Mouse (Mus musculus) thymus, adult 2 months (tissue): ENCODE results near the gene Cenpf. TPM values are rescaled to one million over a fixed set of nuclear protein-coding genes. Genes with fewer than 3 reads are reported as not detected.

Experiments used
- DNase-seq: peaks from one replicate; pipeline ENCODE4 v3.0.0; 2021
- H3K27ac ChIP-seq: fragments of 200-500 bp; 2 replicates; pipeline ENCODE4 v1.5.1; 2012; ENCODE audit warnings: low read length, control low read depth; ENCODE audit not compliant: control insufficient read depth, insufficient read depth
- H3K27me3 ChIP-seq: fragments of 200-500 bp; 2 replicates; pipeline ENCODE4 v1.6.1; 2012; ENCODE audit warnings: mild to moderate bottlenecking, low read length, moderate library complexity, mixed read lengths; ENCODE audit not compliant: control insufficient read depth, insufficient read depth
- H3K36me3 ChIP-seq: fragments of 200-500 bp; 2 replicates; pipeline ENCODE4 v1.6.1; 2012; ENCODE audit warnings: mild to moderate bottlenecking, low read length, moderate library complexity; ENCODE audit not compliant: control insufficient read depth, insufficient read depth
- H3K4me1 ChIP-seq: fragments of 200-500 bp; replicated peaks from 2 replicates; pipeline ENCODE4 v1.6.1; 2012; ENCODE audit warnings: low read length; ENCODE audit not compliant: control insufficient read depth, insufficient read depth
- H3K4me3 ChIP-seq: fragments of 200-500 bp; 2 replicates; pipeline ENCODE4 v1.5.1; 2012; ENCODE audit warnings: mild to moderate bottlenecking, low read length, control low read depth, moderate library complexity; ENCODE audit not compliant: control insufficient read depth, insufficient read depth
- CTCF ChIP-seq: fragments of 200-500 bp; IDR thresholded peaks from 2 replicates; pipeline ENCODE4 v1.5.1; 2012; ENCODE audit warnings: mild to moderate bottlenecking, control low read depth, low read length, moderate library complexity, borderline replicate concordance; ENCODE audit not compliant: control insufficient read depth, poor library complexity, insufficient read depth; ENCODE audit errors: extremely low read depth
- POLR2A ChIP-seq: fragments of 200-500 bp; IDR thresholded peaks from 2 replicates; pipeline ENCODE4 v1.6.1; 2012; ENCODE audit warnings: mild to moderate bottlenecking, low read length, control low read depth, moderate library complexity; ENCODE audit not compliant: control insufficient read depth, poor library complexity, insufficient read depth; ENCODE audit errors: extremely low read depth
- WGBS: fragments of 180-500 bp; shearing (Covaris S2); methylation state at CpG from one replicate; pipeline ENCODE4 v1.1.7; 2018; 5-methylcytosine and 5-hydroxymethylcytosine counted together
- polyA plus RNA-seq: library from polyadenylated mRNA; depleted of rRNA; stranded (reverse); fragments of >200 nt; gene quantifications from 2 replicates; pipeline ENCODE4 v1.2.3, GENCODE M21; 2012

Cenpf gene
- polyA plus RNA-seq, 1 experiment = 10.3 TPM

GRCm38 (mm10) chr1:189684786-189685415 is 3.0 kb downstream of the Cenpf start:
- 93% methylated on average over 9 of the region's 9 CpGs for WGBS
- no peak for DNase-seq
- H3K4me1 ChIP-seq = peaks cover 7% of the 10 kb centered on the region
- TF ChIP-seq CTCF (no peak), POLR2A (no peak)
- peaks cover 48% of the 10 kb centered on the region for H3K36me3 ChIP-seq
- no peak overlapping the region for H3K4me3 ChIP-seq
- H3K27me3 ChIP-seq = no peaks in the 10 kb centered on the region
- H3K27ac ChIP-seq = no peak overlapping the region

GRCm38 (mm10) chr1:189679555-189679954 is 8.3 kb downstream of the Cenpf start:
- DNase-seq = no peak

GRCm38 (mm10) chr1:189675953-189676352 is 11.9 kb downstream of the Cenpf start:
- DNase-seq = no peak
- 95% methylated on average over 4 of the region's 4 CpGs for WGBS
- Histone ChIP-seq H3K27me3 (no peaks in the 10 kb centered on the region), H3K27ac (no peak overlapping the region), H3K36me3 (peaks cover 75% of the 10 kb centered on the region), H3K4me1 (no peaks in the 10 kb centered on the region), H3K4me3 (no peak overlapping the region)
- TF ChIP-seq POLR2A = no peak
- TF ChIP-seq CTCF = no peak

More at GRCm38 (mm10) chr1:189679555-189679954, 8.3 kb downstream of the Cenpf start:
- WGBS = 97% methylated on average over 3 of the region's 3 CpGs
- no peak overlapping the region for H3K4me3 ChIP-seq
- H3K27me3 ChIP-seq = no peaks in the 10 kb centered on the region
- no peaks in the 10 kb centered on the region for H3K4me1 ChIP-seq
- no peak overlapping the region for H3K27ac ChIP-seq
- peaks cover 83% of the 10 kb centered on the region for H3K36me3 ChIP-seq
- no peak for TF ChIP-seq CTCF
- no peak for TF ChIP-seq POLR2A

GRCm38 (mm10) chr1:189675421-189675820 is 12.5 kb downstream of the Cenpf start:
- Histone ChIP-seq H3K4me1 (no peaks in the 10 kb centered on the region), H3K36me3 (peaks cover 75% of the 10 kb centered on the region), H3K4me3 (no peak overlapping the region), H3K27me3 (no peaks in the 10 kb centered on the region), H3K27ac (no peak overlapping the region)
- no peak for DNase-seq
- 94% methylated on average over 1 of the region's 1 CpGs for WGBS
- TF ChIP-seq POLR2A = no peak
- no peak for TF ChIP-seq CTCF

- no peaks in the 10 kb centered on the region for H3K4me1 ChIP-seq
- no peak for DNase-seq
- peaks cover 45% of the 10 kb centered on the region for H3K36me3 ChIP-seq
- H3K4me3 ChIP-seq = no peak overlapping the region
- 87% methylated on average over 3 of the region's 3 CpGs for WGBS
- no peaks in the 10 kb centered on the region for H3K27me3 ChIP-seq
- H3K27ac ChIP-seq = no peak overlapping the region
- TF ChIP-seq POLR2A = no peak
- no peak for TF ChIP-seq CTCF
These were observed 21.9 kb downstream of the Cenpf start for GRCm38 (mm10) chr1:189665966-189666365.

- no peak overlapping the region for H3K4me3 ChIP-seq
- peaks cover 41% of the 10 kb centered on the region for H3K36me3 ChIP-seq
- no peak overlapping the region for H3K27ac ChIP-seq
- no peaks in the 10 kb centered on the region for H3K4me1 ChIP-seq
- 97% methylated on average over 4 of the region's 4 CpGs for WGBS
- DNase-seq = no peak
- TF ChIP-seq CTCF = no peak
- no peak for TF ChIP-seq POLR2A
- H3K27me3 ChIP-seq = no peaks in the 10 kb centered on the region
These were observed 23.1 kb downstream of the Cenpf start for GRCm38 (mm10) chr1:189664873-189665144.

GRCm38 (mm10) chr1:189664061-189664872 is 23.6 kb downstream of the Cenpf start:
- Histone ChIP-seq H3K4me3 (no peak overlapping the region), H3K27me3 (no peaks in the 10 kb centered on the region), H3K4me1 (no peaks in the 10 kb centered on the region), H3K36me3 (peaks cover 41% of the 10 kb centered on the region), H3K27ac (no peak overlapping the region)
- WGBS = 97% methylated on average over 10 of the region's 10 CpGs
- no peak for DNase-seq
- TF ChIP-seq CTCF (no peak), POLR2A (no peak)
